Mouse (Mus musculus): ENCODE data around the gene Krtap28-13. TPM values are rescaled to one million over a fixed set of nuclear protein-coding genes. Genes with fewer than 3 reads are reported as not detected.

The Krtap28-13 gene
- total RNA-seq, 2 experiments from 2014 or later, result not detected

DNA sequence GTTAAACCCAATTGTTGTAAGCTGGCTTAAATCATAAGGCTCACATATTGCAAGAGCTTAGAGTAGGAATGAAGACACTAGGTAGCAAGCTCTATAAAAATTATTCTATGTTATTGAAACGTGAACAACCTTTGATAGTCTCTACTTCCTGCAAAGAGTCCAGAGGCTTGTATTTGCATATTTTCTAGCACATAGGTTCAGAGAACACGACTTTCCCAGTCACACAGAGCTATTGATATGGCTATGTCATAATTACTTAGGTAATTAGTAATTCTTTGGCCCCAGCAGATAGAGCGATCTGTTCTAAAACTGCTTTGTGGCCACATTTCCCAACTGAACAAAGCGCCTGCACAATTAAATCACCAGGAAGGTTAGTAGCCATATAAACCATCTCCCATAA is 36.2 kb downstream of the Krtap28-13 start:
- no peak for DNase-seq

- no peak for DNase-seq
Measured at GRCm38 (mm10) chr1:83099160-83099559, 38.4 kb downstream of the Krtap28-13 start.

- DNase-seq, result no peak
Measured at GRCm38 (mm10) chr1:83099580-83100137, 38.9 kb downstream of the Krtap28-13 start.

DNA sequence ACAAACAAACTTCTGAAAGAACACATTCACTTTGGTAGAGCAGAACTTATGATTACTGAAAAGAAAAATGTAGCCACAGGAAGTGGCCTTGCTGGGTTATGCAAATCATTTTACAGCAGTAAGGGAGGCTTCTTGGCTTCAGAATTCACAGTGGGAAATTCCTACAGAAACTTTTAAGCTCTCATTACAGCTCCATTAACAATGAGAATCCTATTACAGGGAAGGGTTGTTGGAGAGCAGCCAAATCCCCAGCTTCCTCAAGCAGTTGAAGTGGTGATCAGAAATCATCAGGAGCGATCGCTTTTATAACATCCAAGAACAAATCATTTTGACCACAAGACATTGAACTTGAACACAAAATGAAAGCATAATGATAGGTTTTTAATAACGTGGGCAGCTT is 41.2 kb downstream of the Krtap28-13 start:
- peak; percentile 27 for DNase-seq

GRCm38 (mm10) chr1:83105464-83105863 is 44.7 kb downstream of the Krtap28-13 start:
- no peak for DNase-seq

DNA sequence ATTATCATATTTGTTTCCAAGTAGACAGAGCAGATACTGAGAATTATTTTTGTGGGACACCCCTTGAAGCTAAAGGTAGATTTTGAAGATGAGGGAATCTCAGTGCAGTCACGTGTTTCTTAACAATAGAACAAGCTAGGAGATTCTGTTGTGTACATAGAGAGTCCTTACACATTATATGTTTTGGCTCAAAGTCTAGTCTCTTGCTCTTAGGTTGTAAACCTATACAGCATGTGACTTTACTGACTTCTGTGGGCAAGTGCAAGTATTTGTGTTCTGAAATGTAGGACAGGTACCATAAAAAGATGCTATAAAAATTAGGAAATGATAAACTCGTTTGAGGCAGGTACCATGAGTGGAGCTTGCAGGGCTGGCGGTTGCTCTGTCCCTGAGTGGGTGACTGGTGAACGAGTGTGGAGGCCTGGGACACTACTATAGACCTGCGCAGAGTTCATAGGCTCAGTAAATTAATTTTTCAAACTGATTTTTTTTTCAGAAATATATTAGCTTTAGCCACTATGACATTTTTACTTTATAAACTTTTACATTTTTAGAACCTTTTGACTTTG is 46.8 kb downstream of the Krtap28-13 start:
- DNase-seq, result no peak

GRCm38 (mm10) chr1:83110992-83111391 is 50.3 kb downstream of the Krtap28-13 start:
- no peak for DNase-seq

Other genes starting within 250 kb of the Krtap28-13 start
- 10 to 100 TPM; 48.5 to 50.8 TPM for gene Agfg1, start 221.4 kb upstream of the Krtap28-13 start, total RNA-seq (2021)
- under 1 TPM; 0.36 to 0.56 TPM for gene A030005L19Rik, start 147.6 kb upstream of the Krtap28-13 start, total RNA-seq (2021)
- gene A030014E15Rik, start 136.0 kb upstream of the Krtap28-13 start, total RNA-seq (2021), result not detected
- gene Gm6217, start 129.5 kb upstream of the Krtap28-13 start, total RNA-seq (2021), result not detected
- not detected for gene A030003K21Rik, start 117.5 kb upstream of the Krtap28-13 start, total RNA-seq (2021)
- gene Gm7544, start 104.9 kb upstream of the Krtap28-13 start, total RNA-seq (2021), result not detected
- gene Gm47955, start 100.6 kb upstream of the Krtap28-13 start, total RNA-seq (2021), result not detected
- not detected for gene Gm47959, start 60.4 kb upstream of the Krtap28-13 start, total RNA-seq (2021)
- 1 to 10 TPM in 1 of 2 experiments, under 1 TPM in 1; 0.83 to 1.5 TPM for gene Slc19a3, start 22.5 kb upstream of the Krtap28-13 start, total RNA-seq (2021)
- not detected for gene Krtap28-10, start 18.4 kb upstream of the Krtap28-13 start, total RNA-seq (2021)
- not detected for gene Gm47969, start 16.0 kb upstream of the Krtap28-13 start, total RNA-seq (2021)
- gene A030005K14Rik, start 1.6 kb upstream of the Krtap28-13 start, total RNA-seq (2021), result not detected
- not detected for gene Ccl20, start 55.8 kb downstream of the Krtap28-13 start, total RNA-seq (2021)
- not detected for gene Daw1, start 98.8 kb downstream of the Krtap28-13 start, total RNA-seq (2021)